Mouse (Mus musculus): ENCODE measurements around the gene Clpp.

Gene Clpp

GRCm38 (mm10) chr17:57031661-57032420 lies 41.7 kb downstream of the Clpp start:
- peak; percentile 100 for DNase-seq

GRCm38 (mm10) chr17:57032854-57033253 lies 42.7 kb downstream of the Clpp start:
- no peak for DNase-seq

DNA sequence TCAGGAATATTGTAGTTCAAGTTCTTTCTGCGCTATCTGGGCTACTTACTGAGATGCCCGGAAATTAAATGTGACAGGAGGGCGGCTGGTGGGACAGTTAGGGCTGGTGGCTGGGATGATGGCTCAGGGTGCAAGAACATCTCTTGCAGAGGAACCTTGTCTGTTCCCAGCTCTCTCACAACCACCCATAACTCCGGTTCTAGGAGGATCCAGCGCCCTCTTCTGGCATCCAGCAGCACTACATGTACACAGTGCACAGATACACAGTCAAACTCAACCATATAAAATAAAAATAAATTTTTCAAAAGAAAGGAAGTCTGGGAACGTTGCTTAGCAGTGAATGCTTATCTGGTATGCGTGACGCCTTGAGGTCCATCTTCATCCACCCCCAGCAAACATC lies 48.9 kb downstream of the Clpp start:
- DNase-seq, result no peak

DNA sequence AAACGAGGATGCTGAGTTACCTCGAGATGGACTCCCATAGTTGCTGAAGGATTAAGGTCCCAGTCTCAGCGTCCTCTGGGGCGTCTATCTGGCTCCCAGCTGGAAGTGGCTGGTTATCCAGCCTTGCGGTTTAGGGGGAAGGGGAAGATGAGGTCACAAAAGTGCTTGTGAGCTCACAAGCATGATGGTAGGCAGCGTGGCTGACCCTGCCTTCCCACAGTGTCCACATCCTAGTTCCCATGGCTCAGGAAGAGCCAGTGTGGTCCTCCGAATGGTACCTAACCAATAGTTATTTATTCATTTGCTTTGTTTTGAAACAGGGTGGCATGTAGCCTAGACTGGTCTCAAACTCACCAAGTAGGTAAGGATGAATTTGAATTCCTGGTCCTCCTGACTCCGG lies 51.4 kb downstream of the Clpp start, which contains the start of gene Slc25a41:
Gene Slc25a41, minus strand, starts transcription at position 101 of the 400 bp plus-strand sequence.
- no peak for DNase-seq
